Comparison of ENCODE assay signal across 7 mouse cellular contexts in genomic region chr2:158570421-158571081, GRCm38 (mm10). TPM values are rescaled to one million over a fixed set of nuclear protein-coding genes. Genes with fewer than 3 reads are reported as not detected.
A peak's percentile ranks its signal among the peaks of the same experiment; 100 is the strongest.
DNase-seq lines count a peak whose midpoint lies in the region; ATAC-seq and TF ChIP-seq lines count a peak whose summit lies in the region.

No protein-coding gene starts in this region.

- TF ChIP-seq RAD21 in MEL (IDR thresholded peaks at IDR 0.05; ENCODE audit: low read depth, low read length): no peak

- H3K9ac ChIP-seq in MEL (ENCODE audit: control insufficient read depth, low read depth, low read length, poor library complexity, severe bottlenecking): no peak overlapping the region
- no peak overlapping the region for H3K9ac ChIP-seq in limb, embryonic 14.5 days (ENCODE audit: low read depth, low read length, severe bottlenecking)
- no peak overlapping the region for H3K9ac ChIP-seq in neural tube, embryonic 11.5 days (ENCODE audit: low read length)

- no peak for TF ChIP-seq EP300 in MEL (IDR thresholded peaks at IDR 0.05; ENCODE audit: low read depth in 1 of 2, low read length in 2 of 2)

- TF ChIP-seq POLR2A in MEL (IDR thresholded peaks at IDR 0.05; ENCODE audit: control insufficient read depth in 1 of 2, insufficient read depth in 1 of 2, low read depth in 1 of 2, low read length in 2 of 2, poor library complexity in 1 of 2): no peak
- no peak for TF ChIP-seq POLR2A in limb, embryonic 14.5 days (IDR thresholded peaks at IDR 0.05; ENCODE audit: borderline replicate concordance, extremely low read depth, insufficient read depth, insufficient read length)

- no peaks in the 10 kb centered on the region for H3K36me3 ChIP-seq in MEL (ENCODE audit: control insufficient read depth in 1 of 2, insufficient read depth in 2 of 2, low read length in 2 of 2)
- no peaks in the 10 kb centered on the region for H3K36me3 ChIP-seq in hindbrain, embryonic 10.5 days
- no peaks in the 10 kb centered on the region for H3K36me3 ChIP-seq in limb, embryonic 14.5 days (ENCODE audit: control insufficient read depth, insufficient read depth, low read length)
- no peaks in the 10 kb centered on the region for H3K36me3 ChIP-seq in neural tube, embryonic 11.5 days (ENCODE audit: control insufficient read depth, insufficient read depth, low read length)

- TF ChIP-seq CTCF in MEL (IDR thresholded peaks at IDR 0.05 in 2 of 3, conservative IDR thresholded peaks at IDR 0.05 in 1 of 3; ENCODE audit: control insufficient read depth in 1 of 3, insufficient read depth in 1 of 3, low read depth in 2 of 3, low read length in 3 of 3, poor library complexity in 1 of 3, severe bottlenecking in 1 of 3): no peak

- no peaks in the 10 kb centered on the region for H3K9me3 ChIP-seq in MEL (replicated peaks; ENCODE audit: insufficient read depth, low read length)
- no peaks in the 10 kb centered on the region for H3K9me3 ChIP-seq in hindbrain, embryonic 10.5 days
- H3K9me3 ChIP-seq in limb, embryonic 14.5 days (ENCODE audit: control insufficient read depth, low read length): no peaks in the 10 kb centered on the region
- H3K9me3 ChIP-seq in neural tube, embryonic 11.5 days (ENCODE audit: control insufficient read depth, low read length): no peaks in the 10 kb centered on the region

- peaks cover 0 to 1% of the 10 kb centered on the region in 2 experiments; a peak in 1 of 4 replicates for H3K27me3 ChIP-seq in MEL (ENCODE audit: control insufficient read depth in 1 of 2, insufficient read depth in 2 of 2, low read length in 2 of 2)
- H3K27me3 ChIP-seq in hindbrain, embryonic 10.5 days (ENCODE audit: insufficient read depth, poor library complexity, severe bottlenecking): peaks cover 26% of the 10 kb centered on the region
- H3K27me3 ChIP-seq in limb, embryonic 14.5 days (ENCODE audit: control insufficient read depth, insufficient read depth, low read length): no peaks in the 10 kb centered on the region
- H3K27me3 ChIP-seq in neural tube, embryonic 11.5 days (ENCODE audit: control insufficient read depth, insufficient read depth, low read length): 0 out of 2 replicates have a peak, but pooled peaks cover 5% of the 10 kb centered on the region

- H3K79me2 ChIP-seq in MEL (ENCODE audit: control insufficient read depth, insufficient read depth, low read length, poor library complexity): no peaks in the 10 kb centered on the region

- H3K4me3 ChIP-seq in MEL (ENCODE audit: control insufficient read depth in 1 of 2, insufficient read depth in 1 of 2, low read depth in 2 of 2, low read length in 2 of 2): no peak overlapping the region
- no peak overlapping the region for H3K4me3 ChIP-seq in hindbrain, embryonic 10.5 days
- no peak overlapping the region for H3K4me3 ChIP-seq in limb, embryonic 14.5 days (replicated peaks; ENCODE audit: low read length)
- no peak overlapping the region for H3K4me3 ChIP-seq in neural tube, embryonic 11.5 days (ENCODE audit: low read depth, low read length)

- WGBS in hindbrain, embryonic 10.5 days: 32% methylated on average over 13 of the region's 13 CpGs
- WGBS in limb, embryonic 14.5 days: 16% methylated on average over 13 of the region's 13 CpGs
- 16% methylated on average over 13 of the region's 13 CpGs for WGBS in neural tube, embryonic 11.5 days

- no peaks in the 10 kb centered on the region for H3K4me1 ChIP-seq in MEL (ENCODE audit: control insufficient read depth in 1 of 2, insufficient read depth in 2 of 2, low read length in 2 of 2)
- H3K4me1 ChIP-seq in hindbrain, embryonic 10.5 days (replicated peaks): peaks cover 3% of the 10 kb centered on the region; the same call in 1 of the 2 replicates
- H3K4me1 ChIP-seq in limb, embryonic 14.5 days (ENCODE audit: control insufficient read depth, insufficient read depth, low read length): no peaks in the 10 kb centered on the region
- no peaks in the 10 kb centered on the region for H3K4me1 ChIP-seq in neural tube, embryonic 11.5 days (ENCODE audit: control insufficient read depth, insufficient read depth, low read length)

- peak; percentile 79 for DNase-seq in MEL (ENCODE audit: low read depth, low spot score)
- peak; percentile 76 for DNase-seq in adrenal gland, postnatal 14 days
- peak; percentile 57 for DNase-seq in hindbrain, embryonic 10.5 days (ENCODE audit: low spot score)
- DNase-seq in limb, embryonic 14.5 days (ENCODE audit: low spot score): peak; percentile 91
- DNase-seq in neural tube, embryonic 11.5 days (ENCODE audit: low spot score): peak; percentile 63
- no peak for DNase-seq in right cerebral cortex, postnatal 36 days (ENCODE audit: low spot score in 2 of 2)
- DNase-seq in cerebellum, postnatal 14 days: no peak

- no peak overlapping the region for H3K27ac ChIP-seq in MEL (ENCODE audit: control insufficient read depth, low read depth, low read length)
- H3K27ac ChIP-seq in hindbrain, embryonic 10.5 days: no peak overlapping the region
- H3K27ac ChIP-seq in limb, embryonic 14.5 days (replicated peaks; ENCODE audit: low read depth, low read length): no peak overlapping the region
- no peak overlapping the region for H3K27ac ChIP-seq in neural tube, embryonic 11.5 days (ENCODE audit: low read depth, low read length)

- no peak overlapping the region for H3K4me2 ChIP-seq in limb, embryonic 14.5 days (replicated peaks; ENCODE audit: low read depth, low read length, severe bottlenecking)
- H3K4me2 ChIP-seq in neural tube, embryonic 11.5 days (ENCODE audit: low read depth): no peak overlapping the region

- ATAC-seq in limb, embryonic 14.5 days (ENCODE audit: low FRiP score, low read depth): no peak
- no peak for ATAC-seq in neural tube, embryonic 11.5 days (ENCODE audit: insufficient read depth, low FRiP score, low TSS enrichment)

TF ChIP-seq in MEL, 35 proteins besides CTCF, POLR2A, EP300 and RAD21 (continues in another document):
- no peak for TF ChIP-seq MAZ (IDR thresholded peaks at IDR 0.05; ENCODE audit: low read depth, low read length)
- peak; percentile 47; the same call in 1 of the 2 replicates for TF ChIP-seq MAX (IDR thresholded peaks at IDR 0.05; ENCODE audit: low read length)
- no peak for TF ChIP-seq KAT2A (conservative IDR thresholded peaks at IDR 0.05; ENCODE audit: low read depth, low read length)
- no peak for TF ChIP-seq JUND (IDR thresholded peaks at IDR 0.05; ENCODE audit: low read depth, low read length)
- no peak for TF ChIP-seq USF2 (IDR thresholded peaks at IDR 0.05; ENCODE audit: borderline replicate concordance in 1 of 2, insufficient read depth in 1 of 2, low read depth in 1 of 2, low read length in 2 of 2)
- peak; percentile 38; the same call in 1 of the 2 replicates for TF ChIP-seq HCFC1 (IDR thresholded peaks at IDR 0.05; ENCODE audit: low read depth, low read length)
- no peak for TF ChIP-seq TCF12 (IDR thresholded peaks at IDR 0.05; ENCODE audit: low read depth, low read length)
- no peak for TF ChIP-seq RCOR1 (IDR thresholded peaks at IDR 0.05; ENCODE audit: low read depth, low read length)
- no peak for TF ChIP-seq TAL1 (IDR thresholded peaks at IDR 0.05; ENCODE audit: low read length)
- TF ChIP-seq SIN3A (IDR thresholded peaks at IDR 0.05; ENCODE audit: low read length): peak; percentile 82
- no peak for TF ChIP-seq ZKSCAN1 (IDR thresholded peaks at IDR 0.05; ENCODE audit: low read depth, low read length)
- no peak for TF ChIP-seq USF1 (IDR thresholded peaks at IDR 0.05; ENCODE audit: low read depth, low read length)
- peak; percentile 73 for TF ChIP-seq MXI1 (IDR thresholded peaks at IDR 0.05; ENCODE audit: low read depth, low read length)
- no peak for TF ChIP-seq CHD2 (IDR thresholded peaks at IDR 0.05; ENCODE audit: low read length)
- no peak for TF ChIP-seq MYC (IDR thresholded peaks at IDR 0.05; ENCODE audit: low read depth, low read length)
- TF ChIP-seq E2F4 (IDR thresholded peaks at IDR 0.05; ENCODE audit: borderline replicate concordance, low read depth, low read length): no peak
- TF ChIP-seq POLR2AphosphoS5 (IDR thresholded peaks at IDR 0.05; ENCODE audit: borderline replicate concordance, low read depth, low read length): no peak
- TF ChIP-seq POLR2AphosphoS2 (IDR thresholded peaks at IDR 0.05; ENCODE audit: low read length): no peak
- no peak for TF ChIP-seq BHLHE40 (IDR thresholded peaks at IDR 0.05; ENCODE audit: borderline replicate concordance, low read depth, low read length)
- TF ChIP-seq NELFE (IDR thresholded peaks at IDR 0.05; ENCODE audit: low read depth, low read length): no peak

RNA-seq across cellular contexts. Expression of gene Slc32a1, which starts 40.0 kb away (rescaled TPM):
- total RNA-seq in MEL (2012; rRNA removed): not detected in 2 replicates
- not detected for polyA plus RNA-seq in MEL (2012; ENCODE audit: insufficient read depth in 1 of 2, insufficient read length in 2 of 2, low read depth in 1 of 2, low replicate concordance in 2 of 2, missing spikeins in 1 of 2)
- 0.26 TPM in 1 of 2 replicates, not detected in the other for total RNA-seq in adrenal gland, postnatal 14 days (2021)
- 0.35 and 1.4 TPM in 2 replicates for polyA plus RNA-seq in hindbrain, embryonic 10.5 days (2016; fragmentation: Nextera tagmentation; extraction: Ambion mirVana)
- 0.21 and 0.36 TPM in 2 replicates for polyA plus RNA-seq in limb, embryonic 14.5 days (2012; rRNA removed)
- polyA plus RNA-seq in limb, embryonic 14.5 days (2014; fragmentation: Nextera tagmentation; extraction: Ambion mirVana): not detected in 2 replicates
- polyA plus RNA-seq in neural tube, embryonic 11.5 days (2014; fragmentation: Nextera tagmentation; extraction: Ambion mirVana): 1.6 and 2.4 TPM in 2 replicates

RNA-seq across cellular contexts. Expression of gene Actr5, which starts 54.1 kb away (rescaled TPM):
- 16.2 and 17.0 TPM in 2 replicates for total RNA-seq in MEL (2012; rRNA removed)
- 10 to 100 TPM in 1 of 2 experiments, not detected in 1; 20.8 TPM for polyA plus RNA-seq in MEL (2012; ENCODE audit: insufficient read depth in 1 of 2, insufficient read length in 2 of 2, low read depth in 1 of 2, low replicate concordance in 2 of 2, missing spikeins in 1 of 2)
- total RNA-seq in adrenal gland, postnatal 14 days (2021): 9.9 and 10.8 TPM in 2 replicates
- 14.7 and 16.4 TPM in 2 replicates for polyA plus RNA-seq in hindbrain, embryonic 10.5 days (2016; fragmentation: Nextera tagmentation; extraction: Ambion mirVana)
- polyA plus RNA-seq in limb, embryonic 14.5 days (2012; rRNA removed): 13.5 and 14.5 TPM in 2 replicates
- 12.3 and 13.4 TPM in 2 replicates for polyA plus RNA-seq in limb, embryonic 14.5 days (2014; fragmentation: Nextera tagmentation; extraction: Ambion mirVana)
- 15.1 and 16.6 TPM in 2 replicates for polyA plus RNA-seq in neural tube, embryonic 11.5 days (2014; fragmentation: Nextera tagmentation; extraction: Ambion mirVana)

RNA-seq across cellular contexts. Expression of gene Arhgap40, which starts 58.0 kb away (rescaled TPM):
- not detected in 2 replicates for total RNA-seq in MEL (2012; rRNA removed)
- not detected for polyA plus RNA-seq in MEL (2012; ENCODE audit: insufficient read depth in 1 of 2, insufficient read length in 2 of 2, low read depth in 1 of 2, low replicate concordance in 2 of 2, missing spikeins in 1 of 2)
- total RNA-seq in adrenal gland, postnatal 14 days (2021): not detected in 2 replicates
- 0.27 TPM in 1 of 2 replicates, not detected in the other for polyA plus RNA-seq in hindbrain, embryonic 10.5 days (2016; fragmentation: Nextera tagmentation; extraction: Ambion mirVana)
- 3.3 and 5.5 TPM in 2 replicates for polyA plus RNA-seq in limb, embryonic 14.5 days (2012; rRNA removed)
- 3.9 and 4.0 TPM in 2 replicates for polyA plus RNA-seq in limb, embryonic 14.5 days (2014; fragmentation: Nextera tagmentation; extraction: Ambion mirVana)
- not detected in 2 replicates for polyA plus RNA-seq in neural tube, embryonic 11.5 days (2014; fragmentation: Nextera tagmentation; extraction: Ambion mirVana)

Comparison
In these comparisons a context has a peak if more than half of its experiments do, and no peak if none do; other contexts are left out.
1. DNase-seq: peak in MEL (single experiment), adrenal gland, postnatal 14 days (single experiment), hindbrain, embryonic 10.5 days (single experiment), limb, embryonic 14.5 days (single experiment) and neural tube, embryonic 11.5 days (single experiment); none in right cerebral cortex, postnatal 36 days (0 of 2) and cerebellum, postnatal 14 days (0 of 2).